Mouse (Mus musculus) large intestine, adult 2 months (tissue): Measurements from ENCODE around the gene Iqschfp. TPM values are rescaled to one million over a fixed set of nuclear protein-coding genes. Genes with fewer than 3 reads are reported as not detected.
A peak's percentile ranks its signal among the peaks of the same experiment; 100 is the strongest.

Source experiments
- DNase-seq: peaks from one replicate; pipeline ENCODE4 v3.0.0-alpha.2; 2012; ENCODE audit warnings: low read depth, low spot score
- WGBS: fragments of 180-500 bp; shearing (Covaris S2); methylation state at CpG from one replicate; pipeline ENCODE4 v1.1.7; 2018; 5-methylcytosine and 5-hydroxymethylcytosine counted together
- polyA plus RNA-seq: library from polyadenylated mRNA; depleted of rRNA; stranded (reverse); fragments of >200 nt; gene quantifications from 2 replicates; pipeline ENCODE4 v1.2.3, GENCODE M21; 2012

Gene Iqschfp
- polyA plus RNA-seq, 1 experiment, result not detected

GRCm38 (mm10) chr3:68470622-68471021, 578.6 kb downstream of the Iqschfp start:
- WGBS, result 51% methylated on average over 5 of the region's 5 CpGs
- DNase-seq, result no peak

GRCm38 (mm10) chr3:68476336-68476735, 584.3 kb downstream of the Iqschfp start:
- 69% methylated on average over 7 of the region's 7 CpGs for WGBS
- no peak for DNase-seq

GRCm38 (mm10) chr3:68477478-68477877, 585.4 kb downstream of the Iqschfp start:
- DNase-seq, result no peak
- 60% methylated on average over 2 of the region's 2 CpGs for WGBS

- DNase-seq, result no peak
- 84% methylated on average over 6 of the region's 6 CpGs for WGBS
Measured at GRCm38 (mm10) chr3:68479266-68479665, 587.2 kb downstream of the Iqschfp start.

GRCm38 (mm10) chr3:68483517-68483916, 591.5 kb downstream of the Iqschfp start:
- 93% methylated on average over 3 of the region's 3 CpGs for WGBS
- no peak for DNase-seq

- WGBS, result 91% methylated on average over 9 of the region's 9 CpGs
- DNase-seq, result no peak
Measured at GRCm38 (mm10) chr3:68484021-68484420, 592.0 kb downstream of the Iqschfp start.

GRCm38 (mm10) chr3:68484561-68484960, 592.5 kb downstream of the Iqschfp start:
- 77% methylated on average over 4 of the region's 4 CpGs for WGBS
- DNase-seq, result no peak

- 76% methylated on average over 1 of the region's 1 CpGs for WGBS
- DNase-seq, result no peak
Measured at GRCm38 (mm10) chr3:68487621-68488020, 595.6 kb downstream of the Iqschfp start.

- 20% methylated on average over 5 of the region's 5 CpGs for WGBS
- no peak for DNase-seq
Measured at GRCm38 (mm10) chr3:68488316-68488715, 596.3 kb downstream of the Iqschfp start.

GRCm38 (mm10) chr3:68491516-68491915, 599.5 kb downstream of the Iqschfp start:
- DNase-seq, result no peak
- 85% methylated on average over 6 of the region's 6 CpGs for WGBS

- 72% methylated on average over 1 of the region's 1 CpGs for WGBS
- no peak for DNase-seq
Measured at GRCm38 (mm10) chr3:68492066-68492465, 600.0 kb downstream of the Iqschfp start.

- 35% methylated on average over 3 of the region's 3 CpGs for WGBS
- DNase-seq, result no peak
Measured at GRCm38 (mm10) chr3:68492513-68492912, 600.5 kb downstream of the Iqschfp start.

GRCm38 (mm10) chr3:68493170-68493585, 601.1 kb downstream of the Iqschfp start:
- under 1% methylated on average over 12 of the region's 12 CpGs for WGBS
- peak; percentile 73 for DNase-seq

- 1% methylated on average over 70 of the region's 70 CpGs for WGBS
Measured at GRCm38 (mm10) chr3:68493586-68494295, 601.7 kb downstream of the Iqschfp start.

GRCm38 (mm10) chr3:68494296-68495095, 602.5 kb downstream of the Iqschfp start:
- WGBS, result under 1% methylated on average over 68 of the region's 68 CpGs
- no peak for DNase-seq

More at GRCm38 (mm10) chr3:68493586-68494295, 601.7 kb downstream of the Iqschfp start:
- DNase-seq, result no peak

- WGBS, result 3% methylated on average over 38 of the region's 38 CpGs
- no peak for DNase-seq
Measured at GRCm38 (mm10) chr3:68495096-68495735, 603.2 kb downstream of the Iqschfp start.

- DNase-seq, result no peak
Measured at GRCm38 (mm10) chr3:68495736-68496242, 603.8 kb downstream of the Iqschfp start.

GRCm38 (mm10) chr3:68496513-68496912, 604.5 kb downstream of the Iqschfp start:
- DNase-seq, result no peak
- 71% methylated on average over 6 of the region's 6 CpGs for WGBS

More at GRCm38 (mm10) chr3:68495736-68496242, 603.8 kb downstream of the Iqschfp start:
- 53% methylated on average over 9 of the region's 9 CpGs for WGBS

GRCm38 (mm10) chr3:68499532-68500152, 607.6 kb downstream of the Iqschfp start:
- no peak for DNase-seq
- 85% methylated on average over 6 of the region's 6 CpGs for WGBS

GRCm38 (mm10) chr3:68504838-68505237, 612.8 kb downstream of the Iqschfp start:
- 82% methylated on average over 3 of the region's 3 CpGs for WGBS
- DNase-seq, result no peak
